Comparison of ENCODE assay signal across 14 mouse cellular contexts in genomic region chr9:104128110-104128509, GRCm38 (mm10). TPM values are rescaled to one million over a fixed set of nuclear protein-coding genes. Genes with fewer than 3 reads are reported as not detected.
DNase-seq lines count a peak whose midpoint lies in the region; ATAC-seq and TF ChIP-seq lines count a peak whose summit lies in the region.
"Had no signal": no experiment of that assay in that cellular context is flagged by ENCODE, and none has a peak within 500 bp of the region (broad histone marks: within the 10 kb centered on the region; RNA-seq: fewer than 3 reads in every experiment).

No protein-coding gene starts in this region.

- DNase-seq in hindbrain, embryonic 14.5 days (ENCODE audit: low spot score): no peak
- no peak for DNase-seq in hindbrain, embryonic 10.5 days (ENCODE audit: low spot score)
- peak; percentile 39 for DNase-seq in Muller cell, postnatal 12 days (ENCODE audit: inconsistent ontology term)
- no peak for DNase-seq in cerebellum, adult 2 months
- no peak for DNase-seq in gastrocnemius, adult 2 months
- no peak for DNase-seq in spleen, postnatal 36 days (ENCODE audit: low spot score in 2 of 2)
- DNase-seq: adrenal gland, adult 2 months; cerebellum, adult 18-20 months; heart, postnatal 14 days; kidney, adult 8-10 months; liver, embryonic 13.5 days had no signal

- H3K4me2 ChIP-seq in hindbrain, embryonic 14.5 days (replicated peaks): no peak overlapping the region
- no peak overlapping the region for H3K4me2 ChIP-seq in forebrain, embryonic 12.5 days
- no peak overlapping the region for H3K4me2 ChIP-seq in midbrain, embryonic 16.5 days (ENCODE audit: low read length)
- H3K4me2 ChIP-seq: embryonic facial prominence, embryonic 15.5 days; liver, embryonic 13.5 days had no signal

- 41% methylated on average over 2 of the region's 2 CpGs for WGBS in hindbrain, embryonic 14.5 days
- 72% methylated on average over 2 of the region's 2 CpGs for WGBS in hindbrain, embryonic 10.5 days
- 34% methylated on average over 2 of the region's 2 CpGs for WGBS in forebrain, embryonic 12.5 days
- 27% methylated on average over 2 of the region's 2 CpGs for WGBS in midbrain, embryonic 16.5 days
- 65% methylated on average over 2 of the region's 2 CpGs for WGBS in cerebellum, adult 2 months

- 0 out of 2 replicates have a peak, but pooled peaks cover 4% of the 10 kb centered on the region for H3K4me1 ChIP-seq in hindbrain, embryonic 14.5 days (replicated peaks; ENCODE audit: control insufficient read depth, insufficient read depth, low read length)
- peaks cover 36% of the 10 kb centered on the region for H3K4me1 ChIP-seq in hindbrain, embryonic 10.5 days (replicated peaks)
- peaks cover 24% of the 10 kb centered on the region for H3K4me1 ChIP-seq in forebrain, embryonic 12.5 days
- H3K4me1 ChIP-seq in midbrain, embryonic 16.5 days (ENCODE audit: control insufficient read depth, insufficient read depth, low read length): peaks cover 10% of the 10 kb centered on the region
- no peaks in the 10 kb centered on the region for H3K4me1 ChIP-seq in cerebellum, adult 2 months (ENCODE audit: control insufficient read depth, insufficient read depth, low read length)
- H3K4me1 ChIP-seq: liver, embryonic 13.5 days had no signal

- peak overlapping the region; percentile 2; the same call in 1 of the 2 replicates for H3K27ac ChIP-seq in hindbrain, embryonic 14.5 days
- no peak overlapping the region for H3K27ac ChIP-seq in hindbrain, embryonic 10.5 days
- H3K27ac ChIP-seq in forebrain, embryonic 12.5 days: no peak overlapping the region
- H3K27ac ChIP-seq in midbrain, embryonic 16.5 days (ENCODE audit: low read length): peak overlapping the region; percentile 79
- H3K27ac ChIP-seq in cerebellum, adult 2 months (ENCODE audit: insufficient read depth, low read length): no peak overlapping the region
- no peak overlapping the region for H3K27ac ChIP-seq in gastrocnemius, adult 2 months
- H3K27ac ChIP-seq: embryonic facial prominence, embryonic 15.5 days; liver, embryonic 13.5 days had no signal

- no peaks in the 10 kb centered on the region for H3K36me3 ChIP-seq in hindbrain, embryonic 14.5 days (replicated peaks; ENCODE audit: control insufficient read depth, insufficient read depth)
- no peaks in the 10 kb centered on the region for H3K36me3 ChIP-seq in hindbrain, embryonic 10.5 days
- no peaks in the 10 kb centered on the region for H3K36me3 ChIP-seq in forebrain, embryonic 12.5 days (replicated peaks)
- H3K36me3 ChIP-seq in midbrain, embryonic 16.5 days (ENCODE audit: control insufficient read depth, insufficient read depth, low read length): no peaks in the 10 kb centered on the region
- H3K36me3 ChIP-seq: embryonic facial prominence, embryonic 15.5 days; liver, embryonic 13.5 days had no signal

- no peak for ATAC-seq in hindbrain, embryonic 14.5 days (ENCODE audit: low FRiP score)
- peak; percentile 14; the same call in 1 of the 2 replicates for ATAC-seq in forebrain, embryonic 12.5 days (ENCODE audit: low FRiP score)
- peak; percentile 54 for ATAC-seq in midbrain, embryonic 16.5 days

- TF ChIP-seq POLR2A in cerebellum, adult 2 months (IDR thresholded peaks at IDR 0.05; ENCODE audit: borderline replicate concordance, insufficient read depth, low read length): no peak

- H3K9me3 ChIP-seq in hindbrain, embryonic 14.5 days (ENCODE audit: control insufficient read depth, low read length): no peaks in the 10 kb centered on the region
- H3K9me3 ChIP-seq in hindbrain, embryonic 10.5 days: no peaks in the 10 kb centered on the region
- no peaks in the 10 kb centered on the region for H3K9me3 ChIP-seq in forebrain, embryonic 12.5 days
- no peaks in the 10 kb centered on the region for H3K9me3 ChIP-seq in midbrain, embryonic 16.5 days (replicated peaks; ENCODE audit: control insufficient read depth, low read length, poor library complexity, severe bottlenecking)
- H3K9me3 ChIP-seq: embryonic facial prominence, embryonic 15.5 days; liver, embryonic 13.5 days had no signal

- intact Hi-C loops in gastrocnemius, adult 2 months (cut with DNase I): loop anchor here (10.0 kb wide), 1 partner anchor 1803 kb away; no protein-coding TSS in a partner anchor

- no peak overlapping the region for H3K4me3 ChIP-seq in hindbrain, embryonic 14.5 days (replicated peaks; ENCODE audit: low read length)
- no peak overlapping the region for H3K4me3 ChIP-seq in hindbrain, embryonic 10.5 days
- H3K4me3 ChIP-seq in forebrain, embryonic 12.5 days (replicated peaks): no peak overlapping the region
- H3K4me3 ChIP-seq in midbrain, embryonic 16.5 days (ENCODE audit: low read depth, low read length): no peak overlapping the region
- no peak overlapping the region for H3K4me3 ChIP-seq in cerebellum, adult 2 months (replicated peaks; ENCODE audit: insufficient read depth, low read depth, low read length)
- H3K4me3 ChIP-seq in gastrocnemius, adult 2 months: no peak overlapping the region
- H3K4me3 ChIP-seq: embryonic facial prominence, embryonic 15.5 days; liver, embryonic 13.5 days had no signal

- no peaks in the 10 kb centered on the region for H3K27me3 ChIP-seq in hindbrain, embryonic 14.5 days (ENCODE audit: control insufficient read depth, insufficient read depth, low read length)
- H3K27me3 ChIP-seq in hindbrain, embryonic 10.5 days (ENCODE audit: insufficient read depth, poor library complexity, severe bottlenecking): no peaks in the 10 kb centered on the region
- H3K27me3 ChIP-seq in forebrain, embryonic 12.5 days: no peaks in the 10 kb centered on the region
- no peaks in the 10 kb centered on the region for H3K27me3 ChIP-seq in midbrain, embryonic 16.5 days (ENCODE audit: control insufficient read depth, insufficient read depth, low read depth, low read length)
- H3K27me3 ChIP-seq in cerebellum, adult 2 months (ENCODE audit: control insufficient read depth, insufficient read depth, low read length): no peaks in the 10 kb centered on the region
- H3K27me3 ChIP-seq: embryonic facial prominence, embryonic 15.5 days; liver, embryonic 13.5 days had no signal

- TF ChIP-seq CTCF in cerebellum, adult 2 months (IDR thresholded peaks at IDR 0.05; ENCODE audit: borderline replicate concordance, insufficient read depth, low read depth, low read length): no peak
- TF ChIP-seq CTCF in gastrocnemius, adult 2 months (IDR thresholded peaks at IDR 0.05): no peak

- H3K9ac ChIP-seq in hindbrain, embryonic 14.5 days: no peak overlapping the region
- H3K9ac ChIP-seq in forebrain, embryonic 12.5 days: no peak overlapping the region
- no peak overlapping the region for H3K9ac ChIP-seq in midbrain, embryonic 16.5 days (ENCODE audit: low read depth, low read length)
- H3K9ac ChIP-seq: embryonic facial prominence, embryonic 15.5 days; liver, embryonic 13.5 days had no signal

RNA-seq across cellular contexts. Expression of gene Ackr4, which starts 1.4 kb away (rescaled TPM):
- 1.3 and 1.5 TPM in 2 replicates for polyA plus RNA-seq in hindbrain, embryonic 14.5 days (2014; fragmentation: Nextera tagmentation; extraction: Ambion mirVana)
- 0.26 and 0.42 TPM in 2 replicates for polyA plus RNA-seq in hindbrain, embryonic 10.5 days (2016; fragmentation: Nextera tagmentation; extraction: Ambion mirVana)
- 0.21 and 0.63 TPM in 2 replicates for polyA plus RNA-seq in forebrain, embryonic 12.5 days (2016; fragmentation: Nextera tagmentation; extraction: Ambion mirVana)
- 0.78 and 1.1 TPM in 2 replicates for polyA plus RNA-seq in midbrain, embryonic 16.5 days (2015; fragmentation: Nextera tagmentation; extraction: Ambion mirVana)
- polyA plus RNA-seq in cerebellum, adult 2 months (2012; rRNA removed): 2.8 and 4.2 TPM in 2 replicates
- under 1 TPM; 0.61 to 0.71 TPM for total RNA-seq in gastrocnemius, adult 2 months (2021)

Comparison
In these comparisons a context has a peak if more than half of its experiments do, and no peak if none do; other contexts are left out.
1. H3K27ac ChIP-seq: peak in hindbrain, embryonic 14.5 days (single experiment) and midbrain, embryonic 16.5 days (single experiment); none in hindbrain, embryonic 10.5 days (single experiment), forebrain, embryonic 12.5 days (single experiment), cerebellum, adult 2 months (single experiment) and gastrocnemius, adult 2 months (single experiment).